Mouse (Mus musculus) embryonic stem cell, embryonic (primary cell): ENCODE results near the gene Dmrtc1a.
"Not testable (repeated sequence)": the region's sequence is repeated elsewhere in the genome, so short reads cannot be mapped to it uniquely, and the experiment has no call there.

Source experiments
- CTCF ChIA-PET, 4 experiments: fragments of 300-600 bp in 2 of 4; fragments of 350-600 bp in 2 of 4; sonication (Branson Sonifier 250); formaldehyde crosslinking; loops; one replicate each; lab custom pipeline; 2022; ENCODE audit warnings: inconsistent platforms in 2 of 4; lab: Charles Lee
- POLR2A ChIA-PET, 4 experiments: fragments of 300-600 bp in 2 of 4; fragments of 350-600 bp in 2 of 4; sonication (Branson Sonifier 250); formaldehyde crosslinking; loops; one replicate each; lab custom pipeline; 2022; ENCODE audit warnings: antibody characterized with exemption in 4 of 4, inconsistent platforms in 1 of 4; lab: Charles Lee

Gene Dmrtc1a

DNA sequence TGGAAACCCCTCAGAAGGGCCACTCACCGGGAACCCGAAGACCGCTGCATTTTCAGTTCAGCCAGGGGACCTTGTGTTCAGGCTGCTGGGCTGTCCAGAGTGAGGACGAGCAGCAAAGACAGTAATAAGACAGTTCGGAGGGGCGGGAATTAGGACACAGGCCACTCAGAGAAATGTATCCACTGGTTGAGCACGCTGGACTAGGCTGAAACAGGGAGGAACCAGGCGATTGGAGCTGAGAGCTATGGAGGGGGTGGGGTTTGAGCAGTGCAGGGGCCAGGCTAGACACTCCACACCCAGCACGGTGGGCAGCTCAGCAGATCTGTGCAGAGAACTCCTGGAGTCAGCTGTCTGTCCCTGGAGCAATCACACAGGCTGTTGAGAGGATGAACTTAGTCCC lies at the start of gene Dmrtc1a, which contains the start of gene 1700011M02Rik:
Gene Dmrtc1a (minus strand): TSS at position 101 of the 400 bp plus-strand sequence.
Gene 1700011M02Rik (plus strand): TSS at position 319 of the 400 bp plus-strand sequence.
- CTCF ChIA-PET = interaction anchor here in 1 of 4 experiments (0.6 kb wide), 1 partner anchor 204 kb away, joined by 3 read pairs; no protein-coding TSS in a partner anchor
- POLR2A ChIA-PET = not testable (repeated sequence)

- POLR2A ChIA-PET = interaction anchor here in 1 of 4 experiments (1.1 kb wide), 1 partner anchor 522 kb away, joined by 3 read pairs; no protein-coding TSS in a partner anchor
- CTCF ChIA-PET = not testable (repeated sequence)
Measured at GRCm38 (mm10) chrX:102950136-102950535, 41.6 kb upstream of the Dmrtc1a start.

DNA sequence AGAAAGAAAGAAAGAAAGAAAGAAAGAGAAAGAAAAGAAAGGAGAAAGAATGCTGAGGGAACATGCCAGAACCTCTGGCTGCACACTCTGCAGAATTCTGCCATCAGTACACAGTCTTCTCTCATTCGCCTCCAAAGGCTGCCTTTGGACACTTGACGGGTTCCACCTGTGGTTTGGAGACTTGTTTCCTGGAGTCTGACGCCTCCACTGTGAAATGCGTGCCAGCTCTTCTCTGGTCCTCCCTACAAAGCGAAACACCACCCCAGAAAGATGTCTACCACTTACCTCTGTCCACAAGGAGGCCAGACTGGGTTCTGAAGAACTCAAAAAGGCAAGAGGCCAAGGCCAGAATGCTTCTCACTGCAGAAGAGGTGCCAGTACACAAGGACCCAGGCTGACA lies 28.3 kb upstream of the Dmrtc1a start:
- ChIA-PET CTCF (no interaction called here), POLR2A (no interaction called here)

- CTCF ChIA-PET = interaction anchor here in 3 of 4 experiments (0.6 to 1.3 kb wide), 3 partner anchors 175 to 506 kb away, joined by 4 to 5 read pairs (median 5); no protein-coding TSS in a partner anchor
Measured at GRCm38 (mm10) chrX:102934395-102934764, 25.9 kb upstream of the Dmrtc1a start.

DNA sequence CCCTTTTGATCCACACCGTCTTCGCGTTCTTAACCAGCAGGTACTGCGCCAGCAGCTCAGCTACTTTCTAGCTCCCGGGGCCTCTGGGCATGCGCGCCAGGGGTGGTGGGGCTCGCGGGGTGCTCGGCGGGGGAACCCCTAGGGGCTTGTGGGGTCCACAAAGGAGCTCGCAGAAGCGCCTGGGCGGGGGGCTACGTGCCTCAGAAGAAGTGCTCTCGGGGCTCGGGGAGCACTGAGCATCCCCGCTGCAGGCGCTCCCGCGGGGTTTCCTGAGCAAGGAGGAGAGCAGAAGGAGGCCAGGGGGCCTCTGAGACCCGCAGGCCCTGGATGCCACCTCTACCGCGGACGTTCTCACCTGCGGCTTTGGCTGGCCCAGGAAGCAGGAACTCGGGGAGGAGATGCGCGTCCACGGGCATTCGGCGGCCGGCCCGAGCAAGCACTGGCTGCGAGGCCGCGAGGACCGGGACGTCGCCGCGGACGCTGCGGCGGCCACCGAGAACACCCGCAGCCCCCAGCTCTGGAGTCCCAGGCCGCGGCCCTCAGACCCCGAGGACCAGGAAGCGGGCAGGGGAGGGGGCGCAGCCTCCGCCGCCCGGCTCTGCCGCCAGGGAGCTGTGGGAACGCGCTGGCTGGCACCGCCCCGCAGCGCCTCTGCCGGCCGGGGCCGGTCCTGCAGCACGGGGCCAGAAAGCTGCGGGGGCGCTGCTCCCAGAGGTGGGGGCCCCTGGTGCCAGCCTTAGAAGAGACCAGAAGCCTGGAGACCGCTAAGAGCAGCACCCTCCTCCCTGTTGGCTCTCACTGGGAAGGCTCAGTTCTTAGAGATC lies 25.3 kb upstream of the Dmrtc1a start:
- ChIA-PET POLR2A (interaction anchor here in 1 of 4 experiments (1.5 kb wide), 1 partner anchor 513 kb away, joined by 4 read pairs; no protein-coding TSS in a partner anchor), CTCF (interaction anchor here in 2 of 4 experiments (0.7 to 1.3 kb wide), 2 partner anchors 175 to 507 kb away, joined by 5 read pairs; no protein-coding TSS in a partner anchor)

More at GRCm38 (mm10) chrX:102934395-102934764, 25.9 kb upstream of the Dmrtc1a start:
- POLR2A ChIA-PET = interaction anchor here in 1 of 4 experiments (1.5 kb wide), 1 partner anchor 513 kb away, joined by 4 read pairs; no protein-coding TSS in a partner anchor

GRCm38 (mm10) chrX:102932992-102933570 lies 24.6 kb upstream of the Dmrtc1a start:
- POLR2A ChIA-PET = interaction anchor here in 1 of 4 experiments (1.5 kb wide), 1 partner anchor 514 kb away, joined by 4 read pairs; no protein-coding TSS in a partner anchor

DNA sequence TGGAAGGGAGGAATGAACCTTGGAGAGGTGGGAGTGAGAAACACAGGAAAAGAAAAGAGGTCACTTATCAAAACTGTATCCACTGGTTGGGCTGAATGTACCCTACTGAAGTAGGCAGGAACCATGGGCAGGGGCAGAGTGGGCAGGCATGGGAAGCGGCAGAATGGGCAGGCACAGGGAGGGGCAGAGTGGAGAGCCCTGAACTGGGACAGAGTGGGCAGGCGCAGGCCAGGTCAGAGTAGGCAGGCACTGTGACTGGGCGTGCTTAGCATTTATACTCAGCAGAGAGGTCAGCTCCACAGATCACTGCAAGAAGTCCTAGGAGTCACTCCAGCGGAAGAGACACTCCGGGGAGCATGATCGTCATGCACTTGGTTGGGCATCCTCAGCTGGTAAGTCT lies 19.6 kb upstream of the Dmrtc1a start, which contains the start of gene 1700018G05Rik:
Gene 1700018G05Rik (plus strand): TSS at position 301 of the 400 bp plus-strand sequence.
- POLR2A ChIA-PET, CTCF ChIA-PET: not testable (repeated sequence)

More at GRCm38 (mm10) chrX:102932992-102933570, 24.6 kb upstream of the Dmrtc1a start:
- CTCF ChIA-PET = no interaction called here

- POLR2A ChIA-PET, CTCF ChIA-PET: not testable (repeated sequence)
Measured at GRCm38 (mm10) chrX:102926707-102927106, 18.2 kb upstream of the Dmrtc1a start.

- CTCF ChIA-PET, POLR2A ChIA-PET: not testable (repeated sequence)
Measured at GRCm38 (mm10) chrX:102914823-102915222, 6.3 kb upstream of the Dmrtc1a start.

- POLR2A ChIA-PET = no interaction called here
- CTCF ChIA-PET = interaction anchor here in 1 of 4 experiments (0.8 to 1.2 kb wide), 2 partner anchors 349 to 363 kb away, joined by 3 read pairs; partner anchors contain the start of gene Hdac8
Measured at GRCm38 (mm10) chrX:102867871-102868270, 40.6 kb downstream of the Dmrtc1a start, which contains the start of gene 1700031F05Rik. Gene 1700031F05Rik, minus strand, starts transcription at chrX:102867971.

DNA sequence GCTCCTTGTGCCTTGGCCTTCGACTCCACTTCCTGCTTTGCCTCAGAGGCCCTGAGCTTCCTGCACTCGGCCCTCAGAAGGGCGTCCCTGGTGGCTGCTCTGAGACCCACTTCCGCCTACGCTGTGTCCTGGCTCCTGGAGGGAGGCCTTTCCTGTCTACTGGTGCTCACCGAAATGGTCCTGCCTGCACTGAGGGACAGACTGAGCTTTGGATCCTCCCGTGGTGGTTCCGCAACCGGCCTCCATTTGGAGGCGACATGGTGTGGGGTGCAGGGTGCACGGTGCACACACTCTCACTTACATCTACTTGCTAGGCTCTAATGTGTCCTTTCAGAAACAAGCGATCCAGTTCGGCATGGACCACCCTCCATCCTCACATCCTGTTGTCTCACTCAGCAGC lies 54.0 kb downstream of the Dmrtc1a start, which contains the start of gene Dmrtc1c2:
Gene Dmrtc1c2 (minus strand): TSS at position 101 of the 400 bp plus-strand sequence.
- CTCF ChIA-PET, POLR2A ChIA-PET: not testable (repeated sequence)
